Mouse (Mus musculus) cerebellum, postnatal 10 days (tissue): ENCODE data around the gene Mtln.

ENCODE experiments used
- DNase-seq, 2 experiments: peaks; one replicate each; pipeline ENCODE4 v3.0.0; 2021; ENCODE audit warnings: mixed read lengths in 2 of 2

Mtln gene

DNA sequence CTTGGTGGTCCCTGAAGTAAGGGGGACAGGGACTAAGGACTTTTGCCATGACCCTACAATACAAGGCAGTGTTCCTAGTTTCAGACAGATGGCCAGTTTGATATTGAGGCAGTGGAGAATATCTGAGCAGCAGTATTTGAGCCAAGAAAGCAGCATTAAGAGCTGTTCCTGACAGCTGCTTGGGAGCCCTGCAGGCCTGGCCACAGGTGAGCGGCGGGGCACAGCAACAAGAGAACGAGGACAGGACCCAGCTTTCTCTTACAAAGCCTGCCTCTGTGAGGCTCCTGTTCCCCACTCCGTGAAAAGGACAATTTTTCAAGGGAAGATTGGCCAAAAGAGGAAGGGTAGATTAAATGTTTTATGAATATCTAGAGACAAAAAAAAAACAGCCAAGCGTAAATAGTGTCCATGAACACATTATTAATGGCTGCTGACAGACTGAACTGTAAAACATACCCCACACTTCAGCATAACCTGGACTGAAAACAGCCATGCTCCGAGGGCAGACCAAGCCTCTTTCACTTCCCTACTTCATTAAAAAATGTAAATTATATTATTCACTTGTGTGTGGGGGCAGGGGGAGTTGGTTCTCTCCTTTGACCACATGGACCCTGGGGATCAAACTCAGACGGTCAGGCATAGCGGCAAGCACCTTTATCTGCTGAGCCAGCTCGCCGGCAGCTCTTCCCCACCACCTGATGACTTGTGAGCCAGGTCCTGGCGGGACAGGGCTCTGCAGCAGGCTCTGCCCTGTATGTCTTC lies 40.3 kb downstream of the Mtln start:
- peak; percentile 60 to 64 for DNase-seq

DNA sequence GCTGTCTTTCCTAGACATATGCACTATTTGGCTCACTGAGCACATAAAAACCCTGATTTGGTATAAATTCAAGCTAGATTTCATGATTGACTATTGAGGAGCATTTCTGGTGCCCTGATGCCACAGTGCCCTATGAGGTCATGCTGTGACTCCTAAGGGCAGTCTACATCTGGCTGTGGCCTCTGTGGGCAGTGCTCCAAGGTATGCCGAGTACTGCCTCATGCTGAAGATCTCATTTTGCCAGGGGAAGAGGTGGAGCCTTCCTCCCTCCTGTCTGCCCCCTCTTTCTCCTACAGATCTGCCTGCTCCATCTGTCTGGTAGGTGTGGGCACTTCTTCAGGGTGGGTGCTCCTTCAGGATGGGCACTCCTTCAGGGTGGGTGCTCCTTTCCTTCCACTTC lies 42.9 kb downstream of the Mtln start:
- no peak for DNase-seq

DNA sequence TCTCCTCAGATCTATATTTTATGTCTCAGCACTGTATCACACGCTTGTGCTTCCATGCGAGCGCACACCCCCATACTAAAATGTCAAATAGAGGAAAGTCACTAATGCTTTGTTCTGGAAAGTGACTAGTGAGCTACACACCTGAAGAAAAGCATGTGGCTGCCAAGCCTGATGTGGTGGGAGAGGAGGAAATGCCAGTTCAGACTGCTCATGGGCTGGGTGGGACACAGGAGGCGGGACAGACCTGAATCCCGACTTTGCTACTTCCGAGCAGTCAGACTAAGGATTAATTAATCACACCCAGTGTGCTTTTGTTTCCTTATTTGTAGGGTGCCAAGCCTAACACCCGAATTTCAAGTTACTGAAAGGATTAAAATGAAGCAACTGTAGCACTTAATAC lies 44.0 kb downstream of the Mtln start:
- no peak for DNase-seq

DNA sequence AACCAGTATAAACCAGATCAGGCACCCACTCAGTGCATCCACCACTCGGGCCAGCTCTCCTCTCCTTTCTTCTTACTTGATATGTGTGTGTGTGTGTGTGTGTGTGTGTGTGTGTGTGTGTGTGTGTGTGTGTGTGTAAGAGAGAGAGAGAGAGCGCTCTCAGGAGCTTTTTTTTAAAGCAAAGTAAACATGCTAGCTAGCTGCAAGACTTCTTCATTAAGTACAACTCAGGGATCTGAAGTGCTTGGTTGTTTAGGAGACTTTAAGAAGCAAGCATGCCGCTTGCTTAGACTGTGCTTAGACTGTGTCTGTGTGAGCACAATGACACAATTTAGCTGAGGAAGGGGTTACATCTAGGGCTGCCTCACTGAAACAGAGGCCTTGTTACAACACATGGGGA lies 49.7 kb downstream of the Mtln start:
- no peak for DNase-seq
